Mouse (Mus musculus) heart, adult 11 months (tissue): ENCODE measurements around the gene Pold2.
A peak's percentile ranks its signal among the peaks of the same experiment; 100 is the strongest.

Experiments
- DNase-seq: peaks from one replicate; pipeline ENCODE4 v3.0.0; 2022

The Pold2 gene

GRCm38 (mm10) chr11:5877921-5878526, at the start of gene Pold2:
Gene Pold2 (minus strand): TSS chr11:5878292.
- DNase-seq: peak; percentile 100

GRCm38 (mm10) chr11:5926696-5927220, 48.7 kb upstream of the Pold2 start:
- DNase-seq: peak; percentile 35

GRCm38 (mm10) chr11:5924699-5925098, 46.6 kb upstream of the Pold2 start:
- DNase-seq: peak; percentile 4

- DNase-seq: peak; percentile 85
Measured at GRCm38 (mm10) chr11:5920323-5920960, 42.4 kb upstream of the Pold2 start.

GRCm38 (mm10) chr11:5919606-5920005, 41.5 kb upstream of the Pold2 start:
- DNase-seq: peak; percentile 74

GRCm38 (mm10) chr11:5918111-5918510, 40.0 kb upstream of the Pold2 start:
- peak; percentile 74 for DNase-seq

GRCm38 (mm10) chr11:5916178-5916548, 38.1 kb upstream of the Pold2 start:
- peak; percentile 94 for DNase-seq

- peak; percentile 97 for DNase-seq
Measured at GRCm38 (mm10) chr11:5915429-5916177, 37.5 kb upstream of the Pold2 start.

- DNase-seq: peak; percentile 95
Measured at GRCm38 (mm10) chr11:5914940-5915339, 36.8 kb upstream of the Pold2 start.

GRCm38 (mm10) chr11:5913936-5914335, 35.8 kb upstream of the Pold2 start:
- peak; percentile 84 for DNase-seq

GRCm38 (mm10) chr11:5913256-5913655, 35.2 kb upstream of the Pold2 start:
- peak; percentile 91 for DNase-seq

- DNase-seq: peak; percentile 93
Measured at GRCm38 (mm10) chr11:5912635-5913034, 34.5 kb upstream of the Pold2 start.

- DNase-seq: no peak
Measured at GRCm38 (mm10) chr11:5908642-5909041, 30.6 kb upstream of the Pold2 start.

- DNase-seq: peak; percentile 70
Measured at GRCm38 (mm10) chr11:5907096-5907495, 29.0 kb upstream of the Pold2 start.

GRCm38 (mm10) chr11:5905778-5906518, 27.9 kb upstream of the Pold2 start:
- DNase-seq: peak; percentile 90

GRCm38 (mm10) chr11:5904871-5905270, 26.8 kb upstream of the Pold2 start:
- peak; percentile 78 for DNase-seq

- no peak for DNase-seq
Measured at GRCm38 (mm10) chr11:5904357-5904756, 26.3 kb upstream of the Pold2 start.

GRCm38 (mm10) chr11:5903844-5904243, 25.8 kb upstream of the Pold2 start:
- no peak for DNase-seq

GRCm38 (mm10) chr11:5902390-5902789, 24.3 kb upstream of the Pold2 start:
- DNase-seq: no peak

GRCm38 (mm10) chr11:5901950-5902349, 23.9 kb upstream of the Pold2 start:
- DNase-seq: no peak

GRCm38 (mm10) chr11:5901320-5901719, 23.2 kb upstream of the Pold2 start:
- DNase-seq: no peak

- DNase-seq: peak; percentile 94
Measured at GRCm38 (mm10) chr11:5899286-5899685, 21.2 kb upstream of the Pold2 start.

GRCm38 (mm10) chr11:5898531-5898930, 20.4 kb upstream of the Pold2 start, which contains the start of gene Myl7:
Gene Myl7 (minus strand): TSS chr11:5898782.
- DNase-seq: no peak
